Mouse (Mus musculus) MEL (cell line): Measurements from ENCODE around the gene Ccdc106. TPM values are rescaled to one million over a fixed set of nuclear protein-coding genes. Genes with fewer than 3 reads are reported as not detected.

Source experiments
- DNase-seq: peaks from one replicate; pipeline ENCODE4 v3.0.0; 2011; ENCODE audit warnings: low read depth, low spot score
- H3K27ac ChIP-seq: 2 replicates; pipeline ENCODE4 v1.5.1; 2012; ENCODE audit warnings: low read depth, mild to moderate bottlenecking, control low read depth, low read length, moderate library complexity; ENCODE audit not compliant: control insufficient read depth
- H3K27me3 ChIP-seq, 2 experiments: fragments of 150-350 bp in 1 of 2; sonication (generic) in 1 of 2; 2 replicates each; pipeline ENCODE4 v1.6.1; 2012; ENCODE audit warnings: low read length in 2 of 2, mild to moderate bottlenecking in 2 of 2, improper control_type of control experiment in 1 of 2, moderate library complexity in 1 of 2; ENCODE audit not compliant: insufficient read depth in 2 of 2, control insufficient read depth in 1 of 2
- H3K36me3 ChIP-seq, 2 experiments: 2 replicates each; pipeline ENCODE4 v1.6.1; 2012 to 2014; ENCODE audit warnings: low read length in 2 of 2, improper control_type of control experiment in 1 of 2, inconsistent platforms in 1 of 2, mild to moderate bottlenecking in 1 of 2; ENCODE audit not compliant: insufficient read depth in 2 of 2, control insufficient read depth in 1 of 2
- H3K4me1 ChIP-seq, 2 experiments: fragments of 150-350 bp in 1 of 2; sonication (generic) in 1 of 2; 2 replicates each; pipeline ENCODE4 v1.6.1; 2012; ENCODE audit warnings: low read length in 2 of 2, improper control_type of control experiment in 1 of 2, mild to moderate bottlenecking in 1 of 2; ENCODE audit not compliant: insufficient read depth in 2 of 2, control insufficient read depth in 1 of 2
- H3K4me3 ChIP-seq, 2 experiments: fragments of 150-350 bp in 1 of 2; sonication (generic) in 1 of 2; 2 replicates each; pipeline ENCODE4 v1.5.1; 2012; ENCODE audit warnings: low read depth in 2 of 2, low read length in 2 of 2, mild to moderate bottlenecking in 2 of 2, moderate library complexity in 2 of 2, control low read depth in 1 of 2, improper control_type of control experiment in 1 of 2; ENCODE audit not compliant: control insufficient read depth in 1 of 2, insufficient read depth in 1 of 2
- H3K79me2 ChIP-seq: 2 replicates; pipeline ENCODE4 v1.6.1; 2012; ENCODE audit warnings: mild to moderate bottlenecking, low read length, moderate library complexity; ENCODE audit not compliant: control insufficient read depth, poor library complexity, insufficient read depth
- H3K9ac ChIP-seq: 2 replicates; pipeline ENCODE4 v1.6.1; 2012; ENCODE audit warnings: low read depth, mild to moderate bottlenecking, control low read depth, low read length, moderate library complexity; ENCODE audit not compliant: control insufficient read depth, poor library complexity, severe bottlenecking
- H3K9me3 ChIP-seq: fragments of 150-350 bp; sonication (generic); replicated peaks from 2 replicates; pipeline ENCODE4 v1.6.1; 2012; ENCODE audit warnings: mild to moderate bottlenecking, low read length, improper control_type of control experiment, moderate library complexity; ENCODE audit not compliant: insufficient read depth
- CHD2 ChIP-seq: IDR thresholded peaks from 2 replicates; pipeline ENCODE4 v1.6.1; 2011; ENCODE audit warnings: low read length, improper control_type of control experiment
- CTCF ChIP-seq, 3 experiments: IDR thresholded peaks in 2 of 3; conservative IDR thresholded peaks in 1 of 3; 2 replicates each; pipeline ENCODE4 v1.5.1; 2011 to 2012; ENCODE audit warnings: low read length in 3 of 3, low read depth in 2 of 3, mild to moderate bottlenecking in 2 of 3, improper control_type of control experiment in 1 of 3, inconsistent platforms in 1 of 3, mixed read lengths in 1 of 3, moderate library complexity in 1 of 3; ENCODE audit not compliant: control insufficient read depth in 1 of 3, insufficient read depth in 1 of 3, poor library complexity in 1 of 3, severe bottlenecking in 1 of 3
- ELF1 ChIP-seq: IDR thresholded peaks from 2 replicates; pipeline ENCODE4 v1.6.1; 2014; ENCODE audit warnings: low read depth, mild to moderate bottlenecking, inconsistent platforms, low read length, improper control_type of control experiment, moderate library complexity
- GATA1 ChIP-seq: IDR thresholded peaks from 2 replicates; pipeline ENCODE4 v1.6.1; 2011; ENCODE audit warnings: low read depth, low read length, improper control_type of control experiment
- MAFK ChIP-seq: IDR thresholded peaks from 2 replicates; pipeline ENCODE4 v1.6.1; 2011; ENCODE audit warnings: low read depth, mild to moderate bottlenecking, low read length, improper control_type of control experiment, borderline replicate concordance
- MEF2A ChIP-seq: IDR thresholded peaks from 2 replicates; pipeline ENCODE4 v1.6.1; 2014; ENCODE audit warnings: low read depth, mild to moderate bottlenecking, inconsistent platforms, low read length, improper control_type of control experiment; ENCODE audit not compliant: poor library complexity, insufficient replicate concordance, severe bottlenecking; ENCODE audit errors: extremely low read depth
- MYB ChIP-seq: IDR thresholded peaks from 2 replicates; pipeline ENCODE4 v1.6.1; 2011; ENCODE audit warnings: mild to moderate bottlenecking, low read depth, low read length, improper control_type of control experiment
- NRF1 ChIP-seq: IDR thresholded peaks from 2 replicates; pipeline ENCODE4 v1.6.1; 2014; ENCODE audit warnings: low read depth, mild to moderate bottlenecking, inconsistent platforms, low read length, improper control_type of control experiment, moderate library complexity; ENCODE audit not compliant: poor library complexity, insufficient read depth, severe bottlenecking
- POLR2AphosphoS2 ChIP-seq: IDR thresholded peaks from 2 replicates; pipeline ENCODE4 v1.6.1; 2011; ENCODE audit warnings: low read length, improper control_type of control experiment
- SMC3 ChIP-seq: IDR thresholded peaks from 2 replicates; pipeline ENCODE4 v1.6.1; 2011; ENCODE audit warnings: low read depth, low read length, improper control_type of control experiment
- ZC3H11A ChIP-seq: IDR thresholded peaks from 2 replicates; pipeline ENCODE4 v1.6.1; 2012; ENCODE audit warnings: low read depth, mild to moderate bottlenecking, inconsistent platforms, low read length, improper control_type of control experiment
- ZKSCAN1 ChIP-seq: IDR thresholded peaks from 2 replicates; pipeline ENCODE4 v1.6.1; 2012; ENCODE audit warnings: low read depth, mild to moderate bottlenecking, inconsistent platforms, low read length, improper control_type of control experiment, moderate library complexity
- polyA plus RNA-seq, 2 experiments: library from polyadenylated mRNA; stranded (reverse) in 1 of 2; unstranded in 1 of 2; fragments of >175 nt in 1 of 2; fragments of >200 nt in 1 of 2; gene quantifications; 2 replicates each; pipeline versions ENCODE4 v1.2.1 to v1.2.4; 2012; ENCODE audit warnings: low replicate concordance in 2 of 2, low read depth in 1 of 2; ENCODE audit not compliant: insufficient read length in 2 of 2, insufficient read depth in 1 of 2, missing spikeins in 1 of 2
- total RNA-seq: library from RNA; depleted of rRNA; stranded (reverse); fragments of 300-350 nt; gene quantifications from 2 replicates; pipeline ENCODE4 v1.2.3, GENCODE M21; 2012

Ccdc106 gene
- total and polyA plus RNA-seq, 3 experiments, result 0.50 to 0.82 TPM; not detected in 1

DNA sequence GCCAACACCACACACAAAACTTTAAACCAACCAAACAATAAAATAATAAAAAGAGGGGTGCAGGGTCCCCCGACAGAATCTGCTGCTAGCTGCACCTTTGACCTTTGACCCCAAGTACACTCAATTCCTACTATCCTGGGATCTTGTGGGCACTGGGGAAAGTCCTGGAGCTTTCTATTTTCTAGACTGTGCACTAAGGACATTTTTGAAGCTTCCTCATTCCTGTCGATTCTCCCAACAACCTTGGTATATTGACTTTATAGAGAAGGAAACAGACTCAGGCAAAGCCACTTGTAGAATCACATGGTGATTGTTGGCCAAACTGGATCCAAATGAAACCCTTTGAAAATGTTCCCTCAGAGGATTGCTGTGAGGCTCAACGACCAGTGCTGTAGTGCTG, 4.3 kb upstream of the Ccdc106 start:
- Histone ChIP-seq H3K9me3 (no peaks in the 10 kb centered on the region), H3K27me3 (no peaks in the 10 kb centered on the region), H3K9ac (peak overlapping the region; percentile 75), H3K79me2 (peaks cover 9% of the 10 kb centered on the region), H3K4me1 (peaks cover 5 to 14% of the 10 kb centered on the region in 2 experiments; a peak in 3 of 4 replicates), H3K27ac (peak overlapping the region; percentile 85), H3K36me3 (peaks cover 0 to 18% of the 10 kb centered on the region in 2 experiments; a peak in 2 of 4 replicates), H3K4me3 (peak overlapping the region; percentile 60 to 88)
- DNase-seq, result peak; percentile 44
- TF ChIP-seq GATA1 (no peak), ZC3H11A (no peak)

DNA sequence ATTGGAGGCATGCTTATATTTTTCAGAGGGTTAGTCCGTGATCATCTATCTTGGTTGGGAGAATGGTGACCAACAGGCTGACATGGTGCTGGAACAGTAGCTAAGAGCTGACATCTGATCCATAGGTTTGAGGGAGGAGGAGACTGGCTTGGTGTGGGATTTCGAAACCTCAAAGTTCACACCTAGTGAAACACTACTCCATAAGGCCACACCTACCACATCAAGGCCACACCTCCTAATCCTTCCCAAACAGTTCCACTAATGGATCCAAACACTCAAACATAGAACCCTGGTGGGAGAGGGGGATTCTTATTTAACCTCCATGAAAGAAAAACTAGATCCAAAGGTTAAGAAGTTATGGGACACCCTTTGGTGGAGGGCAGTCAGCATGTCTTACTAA, 3.4 kb upstream of the Ccdc106 start:
- H3K9me3 ChIP-seq, result no peaks in the 10 kb centered on the region
- no peak for DNase-seq
- H3K27ac ChIP-seq, result no peak overlapping the region
- H3K79me2 ChIP-seq, result peaks cover 18% of the 10 kb centered on the region
- H3K9ac ChIP-seq, result no peak overlapping the region
- H3K4me1 ChIP-seq, result peaks cover 7 to 23% of the 10 kb centered on the region in 2 experiments; a peak in 3 of 4 replicates
- TF ChIP-seq ELF1, result no peak
- TF ChIP-seq MAFK, result no peak
- TF ChIP-seq SMC3, result no peak
- no peak for TF ChIP-seq NRF1
- TF ChIP-seq CHD2, result no peak
- no peak for TF ChIP-seq MEF2A
- H3K36me3 ChIP-seq, result peaks cover 0 to 26% of the 10 kb centered on the region in 2 experiments; a peak in 2 of 4 replicates
- no peak overlapping the region for H3K4me3 ChIP-seq
- no peaks in the 10 kb centered on the region for H3K27me3 ChIP-seq

DNA sequence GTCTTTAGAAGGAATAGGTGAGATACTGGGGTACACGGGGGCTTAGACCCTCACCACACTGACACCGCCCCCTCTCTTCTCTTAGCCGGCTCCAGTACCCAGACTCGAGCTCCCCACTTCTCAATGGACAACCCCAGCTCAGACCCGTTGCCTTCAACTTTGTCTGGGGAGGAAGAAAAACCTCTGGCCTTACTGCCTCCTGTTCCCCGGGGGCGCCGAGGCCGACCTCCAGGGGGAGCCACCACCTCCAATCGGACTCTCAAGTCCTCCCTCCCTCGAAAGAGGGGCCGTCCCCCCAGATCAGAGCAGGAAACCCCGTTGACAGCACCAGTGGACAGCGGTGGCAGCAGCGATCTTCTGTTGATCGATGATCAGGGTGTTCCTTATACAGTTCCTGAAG, 3.0 kb upstream of the Ccdc106 start:
- Histone ChIP-seq H3K27ac (no peak overlapping the region), H3K36me3 (peaks cover 0 to 29% of the 10 kb centered on the region in 2 experiments; a peak in 3 of 4 replicates), H3K27me3 (no peaks in the 10 kb centered on the region), H3K9ac (no peak overlapping the region), H3K4me3 (no peak overlapping the region), H3K4me1 (peaks cover 7 to 27% of the 10 kb centered on the region in 2 experiments; a peak in 3 of 4 replicates), H3K79me2 (peaks cover 22% of the 10 kb centered on the region), H3K9me3 (no peaks in the 10 kb centered on the region)
- no peak for DNase-seq
- TF ChIP-seq POLR2AphosphoS2, result no peak
- peak in 2 of 3 experiments; percentile 17 to 47; a peak in 3 of 6 replicates for TF ChIP-seq CTCF (IDR thresholded peaks at IDR 0.05 in 2 of 3, conservative IDR thresholded peaks at IDR 0.05 in 1 of 3; ENCODE audit: control insufficient read depth in 1 of 3, insufficient read depth in 1 of 3, low read depth in 2 of 3, low read length in 3 of 3, poor library complexity in 1 of 3, severe bottlenecking in 1 of 3)
- no peak for TF ChIP-seq ZKSCAN1
- TF ChIP-seq MYB, result no peak
